Mouse (Mus musculus): ENCODE results near the gene Dnase1l2.
"Not testable (repeated sequence)": the region's sequence is repeated elsewhere in the genome, so short reads cannot be mapped to it uniquely, and the experiment has no call there.

The Dnase1l2 gene

DNA sequence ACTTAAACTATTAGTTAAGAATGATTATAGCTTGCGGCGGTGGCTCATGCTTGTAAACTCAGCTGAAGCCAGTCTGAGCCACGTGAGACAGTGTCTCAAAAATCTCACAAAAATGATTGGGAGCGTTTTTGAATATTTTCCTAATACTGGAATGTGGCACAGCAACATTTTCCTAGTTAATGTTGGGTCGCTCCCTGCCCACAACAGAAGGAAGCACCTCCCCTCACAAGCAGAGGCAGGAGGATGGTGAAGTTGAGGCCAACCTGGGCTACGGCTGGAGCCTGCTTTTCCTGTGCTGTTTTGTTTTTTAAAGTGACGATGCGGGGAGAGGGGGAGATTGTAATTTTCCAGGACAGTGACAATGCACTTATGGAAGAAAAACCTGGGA is 15.7 kb downstream of the Dnase1l2 start:
- no peak for DNase-seq

DNA sequence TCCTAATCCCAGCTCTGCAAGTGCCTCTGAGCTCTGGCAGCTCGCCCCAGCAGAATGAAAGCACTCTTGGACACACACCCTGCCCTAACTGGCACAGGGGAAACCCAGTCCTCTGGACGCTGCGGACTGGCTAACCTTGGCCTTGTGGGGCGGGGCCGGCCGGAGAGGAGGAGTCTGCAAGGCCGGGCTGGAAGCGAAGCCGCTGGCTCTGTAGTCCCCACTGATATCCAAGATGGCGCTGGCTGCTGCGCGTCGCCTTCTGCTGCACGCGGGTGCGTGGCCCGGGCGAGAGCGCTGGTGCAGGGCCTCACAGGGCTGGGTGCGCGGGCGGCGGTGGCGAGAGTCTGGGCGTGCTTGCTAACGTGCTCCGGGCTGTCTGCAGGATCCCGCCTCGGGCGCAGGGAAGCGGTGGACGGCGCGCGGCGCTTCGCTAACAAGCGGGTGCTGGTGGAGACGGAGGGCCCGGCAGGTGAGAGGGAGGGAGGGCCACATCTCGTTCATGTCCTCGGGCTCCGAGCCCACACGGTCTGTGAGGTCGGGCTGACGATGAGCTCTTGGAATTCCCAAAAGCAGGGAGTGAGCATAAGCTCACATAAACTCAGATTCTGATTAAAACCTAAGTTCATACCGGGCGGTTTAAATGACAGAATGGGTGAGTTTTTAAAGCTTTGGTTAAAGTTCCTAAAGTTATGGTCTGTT is 16.3 kb downstream of the Dnase1l2 start, which contains the start of gene Eci1:
Gene Eci1 (plus strand): TSS at position 171 of the 699 bp plus-strand sequence.
- DNase-seq: peak; percentile 69

DNA sequence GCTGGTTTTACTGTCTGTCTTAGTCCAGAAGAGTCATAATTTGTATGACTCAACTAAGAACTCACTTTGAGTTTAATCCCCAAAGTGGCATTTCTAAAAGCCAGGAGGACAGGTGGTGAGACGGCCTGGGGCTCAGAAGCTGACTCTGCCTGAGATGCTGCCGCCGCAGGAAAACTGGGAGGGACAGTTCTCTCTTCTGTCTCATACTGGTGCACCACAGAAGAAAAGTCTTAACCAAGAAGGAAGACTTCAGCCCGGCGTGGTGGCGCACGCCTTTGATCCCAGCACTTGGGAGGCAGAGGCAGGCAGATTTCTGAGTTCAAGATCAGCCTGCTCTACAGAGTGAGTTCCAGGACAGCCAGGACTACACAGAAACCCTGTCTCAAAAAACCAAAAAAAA is 17.0 kb downstream of the Dnase1l2 start:
- DNase-seq: no peak

DNA sequence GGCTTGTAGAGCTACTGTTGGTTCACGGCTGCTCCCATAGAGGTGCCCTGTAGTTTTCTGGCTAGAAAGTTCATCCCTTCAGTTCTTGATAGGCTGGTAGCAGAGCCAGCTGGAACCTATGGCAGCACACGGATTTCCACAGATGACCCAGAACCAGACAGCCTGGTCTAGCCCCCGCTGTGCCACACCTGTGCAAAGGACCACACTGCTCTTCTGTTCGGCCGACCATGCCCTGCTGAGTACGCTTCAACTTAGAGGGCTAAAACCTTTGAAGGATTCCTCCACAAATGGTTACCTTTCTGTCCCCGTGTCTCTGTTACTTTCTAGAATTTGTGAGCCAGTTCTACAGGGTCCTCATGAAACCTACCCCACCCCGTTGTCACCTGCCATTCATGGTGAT is 17.6 kb downstream of the Dnase1l2 start:
- DNase-seq: not testable (repeated sequence)

- no peak for DNase-seq
Observed at GRCm38 (mm10) chr17:24424489-24424888, 18.4 kb downstream of the Dnase1l2 start.

DNA sequence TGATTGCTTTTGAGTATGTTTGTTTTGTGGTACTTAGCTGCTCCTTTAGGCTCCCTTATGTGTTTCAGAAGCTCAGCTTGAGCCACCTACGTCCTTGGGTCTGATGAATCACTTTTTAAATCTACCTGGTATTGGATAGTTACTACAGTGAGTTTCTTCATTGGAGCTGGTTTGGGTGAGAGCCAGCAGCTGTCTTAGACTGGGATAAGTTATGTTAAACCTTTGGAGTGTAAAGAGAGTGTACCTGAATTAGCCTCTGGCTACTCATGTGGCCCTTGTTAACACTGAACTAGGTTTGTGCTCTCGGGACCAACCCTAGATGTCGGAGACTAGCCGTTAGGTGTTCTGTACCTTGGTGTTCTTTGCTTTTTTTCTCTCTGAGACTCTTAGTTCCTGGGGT is 19.8 kb downstream of the Dnase1l2 start:
- DNase-seq: no peak

GRCm38 (mm10) chr17:24416051-24416652 is 26.8 kb downstream of the Dnase1l2 start:
- no peak for DNase-seq

DNA sequence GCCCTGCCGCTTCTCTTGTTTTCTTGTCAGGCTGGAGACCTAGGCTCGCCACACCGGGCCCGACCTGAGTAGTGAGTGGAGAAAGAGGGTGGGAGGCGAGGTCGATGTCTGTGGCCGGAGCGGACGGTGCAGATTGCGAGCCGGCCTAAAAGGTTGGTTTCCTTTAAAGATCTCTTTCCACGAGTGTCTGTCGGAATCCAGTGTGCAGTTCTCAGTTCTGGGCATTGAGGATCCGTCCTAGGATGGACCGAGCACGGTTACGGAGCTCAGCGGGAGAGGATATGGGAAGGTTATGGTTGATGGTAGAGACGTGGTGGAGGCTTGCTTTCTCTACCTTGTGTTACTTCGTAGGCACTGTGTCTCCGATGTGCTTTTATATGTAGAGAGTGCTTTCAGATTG is 27.9 kb downstream of the Dnase1l2 start:
- DNase-seq: no peak

DNA sequence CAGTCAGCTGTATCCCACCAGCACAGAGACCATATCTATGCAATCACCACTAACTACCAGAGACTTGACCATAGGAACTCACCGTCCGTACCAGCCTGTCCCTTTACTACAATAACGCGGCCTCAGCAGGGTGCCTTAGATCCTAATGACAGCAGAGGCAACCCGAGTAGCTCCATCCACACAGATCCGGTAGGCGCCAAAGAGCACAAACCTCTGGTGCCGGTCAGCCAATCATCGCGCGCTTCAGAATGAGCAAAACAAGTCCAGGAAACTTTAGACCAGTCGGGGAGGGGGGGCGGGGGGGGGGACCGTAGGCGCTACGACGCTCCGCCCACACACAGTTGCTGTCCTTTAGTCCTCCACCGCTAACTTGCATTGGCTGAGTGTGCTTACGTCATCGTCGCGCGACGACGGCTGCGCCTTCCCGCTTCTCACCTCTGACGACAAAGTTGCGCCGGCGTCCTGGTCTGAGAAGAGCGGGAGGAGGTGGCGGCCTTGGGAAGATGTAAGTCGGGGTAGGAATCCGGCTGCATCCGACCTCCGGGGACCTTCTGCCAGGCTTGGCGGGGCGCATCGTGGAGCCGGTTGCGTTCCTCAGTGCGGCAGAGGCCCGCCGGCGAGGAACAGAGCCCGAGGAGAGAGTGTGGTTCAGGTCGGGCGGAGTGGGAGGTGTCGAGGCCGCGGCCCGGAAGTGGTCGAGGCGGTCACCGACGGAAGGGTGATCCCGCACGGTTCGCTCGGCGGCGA is 28.5 kb downstream of the Dnase1l2 start, which contains the start of gene Rnps1:
Gene Rnps1 (plus strand): TSS at position 336 of the 747 bp plus-strand sequence.
- peak; percentile 88 for DNase-seq

DNA sequence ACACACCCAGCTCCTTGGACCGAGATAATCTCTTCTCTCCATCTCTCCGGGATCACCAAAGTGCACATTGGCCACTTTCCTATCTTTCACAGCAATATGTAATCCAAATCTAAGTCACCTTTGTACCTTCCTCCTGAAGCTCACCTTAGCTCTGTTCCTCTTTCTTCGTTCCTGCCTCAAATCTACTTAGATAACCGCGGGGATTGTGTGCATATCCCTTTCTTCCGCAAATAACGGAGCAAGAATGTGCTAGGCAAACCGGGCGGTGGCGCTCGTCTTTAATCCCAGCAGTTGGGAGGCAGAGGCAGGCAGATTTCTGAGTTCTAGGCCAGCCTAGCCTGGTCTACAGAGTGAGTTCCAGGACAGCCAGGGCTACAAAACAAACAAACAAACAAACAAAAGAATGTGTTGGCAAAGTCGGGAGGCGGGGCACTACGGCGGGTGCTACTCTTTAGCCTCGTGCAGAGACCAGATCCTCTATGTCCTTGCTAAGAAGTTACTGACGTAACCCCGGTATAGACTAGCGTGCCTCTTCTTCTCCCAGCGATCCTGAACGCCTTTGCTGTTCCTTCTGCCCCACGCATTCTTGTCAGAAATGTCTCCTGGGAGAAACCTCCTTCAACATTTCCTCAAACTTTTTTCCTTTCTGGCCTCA is 29.2 kb downstream of the Dnase1l2 start:
- DNase-seq: peak; percentile 56

DNA sequence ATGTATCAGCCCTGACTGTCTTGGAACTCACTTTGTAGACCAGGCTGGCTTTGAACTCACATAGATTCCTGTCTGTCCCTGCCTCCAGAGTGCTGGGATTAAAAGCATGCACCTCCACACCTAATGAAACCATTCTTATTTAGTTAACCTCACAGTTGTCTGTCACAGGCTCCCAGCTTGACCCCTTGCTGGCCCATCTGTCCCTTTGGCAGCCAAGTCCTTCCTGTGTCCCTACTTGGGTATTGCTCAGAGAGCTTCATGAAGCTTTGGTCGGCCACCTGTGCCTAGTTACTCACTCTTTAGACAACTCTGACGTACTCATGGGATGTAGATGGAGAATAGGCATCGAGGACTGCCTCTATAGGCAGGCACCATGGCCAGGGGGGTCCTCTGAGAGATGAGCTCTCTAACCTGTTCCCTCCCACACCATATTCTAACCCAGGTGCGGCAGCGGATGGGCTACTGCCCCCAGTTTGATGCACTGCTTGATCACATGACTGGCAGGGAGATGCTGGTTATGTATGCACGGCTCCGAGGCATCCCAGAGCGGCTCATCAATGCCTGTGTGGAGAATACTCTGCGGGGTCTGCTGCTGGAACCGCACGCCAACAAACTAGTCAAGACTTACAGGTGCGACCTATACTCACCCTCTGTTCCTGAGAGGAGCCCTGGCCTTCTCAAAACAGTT is 35.6 kb downstream of the Dnase1l2 start:
- no peak for DNase-seq

- no peak for DNase-seq
Observed at GRCm38 (mm10) chr17:24402371-24402770, 40.5 kb downstream of the Dnase1l2 start.

DNA sequence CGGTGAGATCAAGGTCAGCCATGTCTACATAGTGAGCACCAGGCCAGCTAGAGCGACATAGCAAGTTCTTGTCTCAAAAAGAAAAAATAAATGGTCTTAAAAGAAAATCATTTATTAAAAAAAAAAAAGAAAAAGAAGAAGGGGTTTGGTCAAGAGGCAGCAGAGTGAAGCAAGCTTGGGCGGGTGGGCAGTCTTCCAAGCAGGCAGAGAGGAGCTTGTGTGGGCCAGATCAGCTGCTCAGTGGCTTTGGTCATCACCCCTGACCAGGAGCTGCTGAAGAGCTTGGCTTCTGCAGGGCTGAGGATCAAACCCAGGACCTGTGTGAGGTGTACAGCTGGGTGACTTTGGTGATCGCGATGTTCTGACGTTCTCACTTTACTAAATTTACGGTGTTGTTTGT is 48.4 kb downstream of the Dnase1l2 start:
- no peak for DNase-seq

DNA sequence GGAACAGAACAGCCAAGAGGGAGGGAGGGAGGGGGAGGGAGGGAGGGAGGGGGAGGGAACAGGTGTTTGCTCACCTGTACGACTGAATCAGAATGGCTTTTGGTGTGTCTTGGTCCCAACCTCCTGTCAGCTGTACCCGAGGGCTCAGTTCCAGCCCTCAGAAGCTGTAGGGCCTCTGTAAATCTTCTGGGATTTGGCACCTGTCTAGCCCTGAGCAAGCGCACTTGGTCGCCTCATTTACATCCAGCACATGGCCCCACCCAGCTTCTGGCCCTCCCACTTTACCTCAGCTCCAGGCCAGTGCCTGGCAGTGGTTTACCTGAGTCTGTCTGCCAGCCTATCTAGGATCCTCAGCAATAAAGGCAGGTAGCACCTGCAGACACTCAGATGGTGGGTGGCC is 49.4 kb downstream of the Dnase1l2 start:
- no peak for DNase-seq

GRCm38 (mm10) chr17:24391149-24391548 is 51.8 kb downstream of the Dnase1l2 start:
- DNase-seq: peak; percentile 27
